In genomic region chr16:21835584-21835931, GRCm38 (mm10) we compare ENCODE assay signal across 21 mouse cellular contexts. TPM values are rescaled to one million over a fixed set of nuclear protein-coding genes. Genes with fewer than 3 reads are reported as not detected.
DNase-seq lines count a peak whose midpoint lies in the region; ATAC-seq and TF ChIP-seq lines count a peak whose summit lies in the region.
"Had no signal": no experiment of that assay in that cellular context is flagged by ENCODE, and none has a peak within 500 bp of the region (broad histone marks: within the 10 kb centered on the region; RNA-seq: fewer than 3 reads in every experiment).

No protein-coding gene starts in this region.

- TF ChIP-seq EP300 in ES-Bruce4 (IDR thresholded peaks at IDR 0.05; ENCODE audit: insufficient read depth, low read depth, low read length) = peak; percentile 72

- H3K27ac ChIP-seq in ES-Bruce4 (ENCODE audit: insufficient read depth, low read length) = no peak overlapping the region
- no peak overlapping the region for H3K27ac ChIP-seq in embryonic facial prominence, embryonic 11.5 days (replicated peaks; ENCODE audit: low read depth, low read length)
- H3K27ac ChIP-seq in thymus, adult 2 months (ENCODE audit: control insufficient read depth, insufficient read depth, low read length) = peak overlapping the region; percentile 98
- H3K27ac ChIP-seq in forebrain, embryonic 14.5 days (ENCODE audit: low read depth, low read length) = no peak overlapping the region
- H3K27ac ChIP-seq in forebrain, embryonic 11.5 days (ENCODE audit: low read depth, low read length) = no peak overlapping the region
- H3K27ac ChIP-seq: embryonic facial prominence, embryonic 15.5 days; forebrain, embryonic 10.5 days; gastrocnemius, adult 2 months; heart, embryonic 13.5 days; hindbrain, embryonic 10.5 days; kidney, postnatal 0 days; left cerebral cortex, adult 2 months; limb, embryonic 12.5 days; liver, embryonic 13.5 days; midbrain, embryonic 12.5 days had no signal

- no peak overlapping the region for H3K4me3 ChIP-seq in ES-Bruce4 (ENCODE audit: low read depth, low read length)
- H3K4me3 ChIP-seq in embryonic facial prominence, embryonic 11.5 days (ENCODE audit: low read depth, low read length) = no peak overlapping the region
- H3K4me3 ChIP-seq in thymus, adult 2 months (ENCODE audit: control insufficient read depth, insufficient read depth, low read length) = no peak overlapping the region
- H3K4me3 ChIP-seq in forebrain, embryonic 14.5 days (ENCODE audit: low read depth, low read length) = no peak overlapping the region
- H3K4me3 ChIP-seq in forebrain, embryonic 11.5 days (ENCODE audit: low read depth, low read length) = no peak overlapping the region
- H3K4me3 ChIP-seq: embryonic facial prominence, embryonic 15.5 days; forebrain, embryonic 10.5 days; gastrocnemius, adult 2 months; heart, embryonic 13.5 days; hindbrain, embryonic 10.5 days; left cerebral cortex, adult 2 months; limb, embryonic 12.5 days; liver, embryonic 13.5 days; midbrain, embryonic 12.5 days had no signal

- H3K4me1 ChIP-seq in ES-Bruce4 (ENCODE audit: control insufficient read depth, insufficient read depth, low read length) = peaks cover 4% of the 10 kb centered on the region
- no peaks in the 10 kb centered on the region for H3K4me1 ChIP-seq in embryonic facial prominence, embryonic 11.5 days (ENCODE audit: control insufficient read depth, insufficient read depth, low read length)
- H3K4me1 ChIP-seq in thymus, adult 2 months (replicated peaks; ENCODE audit: control insufficient read depth, insufficient read depth, low read length) = peaks cover 40% of the 10 kb centered on the region
- no peaks in the 10 kb centered on the region for H3K4me1 ChIP-seq in forebrain, embryonic 14.5 days (ENCODE audit: control insufficient read depth, insufficient read depth, low read length)
- no peaks in the 10 kb centered on the region for H3K4me1 ChIP-seq in forebrain, embryonic 11.5 days (replicated peaks; ENCODE audit: control insufficient read depth, insufficient read depth, low read length)
- H3K4me1 ChIP-seq: embryonic facial prominence, embryonic 15.5 days; heart, embryonic 13.5 days; midbrain, embryonic 12.5 days had no signal

- ATAC-seq in embryonic facial prominence, embryonic 11.5 days (replicated peaks; ENCODE audit: insufficient number of reproducible peaks, low FRiP score, low TSS enrichment, low read depth) = no peak
- no peak for ATAC-seq in forebrain, embryonic 14.5 days
- ATAC-seq in forebrain, embryonic 11.5 days (replicated peaks; ENCODE audit: low FRiP score) = no peak
- ATAC-seq: Patski had no signal

- no peak overlapping the region for H3K4me2 ChIP-seq in embryonic facial prominence, embryonic 11.5 days (ENCODE audit: low read depth, low read length)
- H3K4me2 ChIP-seq in forebrain, embryonic 14.5 days (ENCODE audit: low read length) = no peak overlapping the region
- H3K4me2 ChIP-seq in forebrain, embryonic 11.5 days (ENCODE audit: low read depth, low read length, severe bottlenecking) = no peak overlapping the region
- H3K4me2 ChIP-seq: embryonic facial prominence, embryonic 15.5 days; heart, embryonic 13.5 days; limb, embryonic 12.5 days; liver, embryonic 13.5 days; midbrain, embryonic 12.5 days had no signal

- no peak for TF ChIP-seq POLR2A in ES-Bruce4 (IDR thresholded peaks at IDR 0.05; ENCODE audit: insufficient read depth, low read length)
- TF ChIP-seq POLR2A in thymus, adult 2 months (IDR thresholded peaks at IDR 0.05; ENCODE audit: control insufficient read depth, extremely low read depth, insufficient read depth, low read length, poor library complexity) = no peak

- no peaks in the 10 kb centered on the region for H3K27me3 ChIP-seq in ES-Bruce4 (ENCODE audit: control insufficient read depth, insufficient read depth, low read length, poor library complexity, severe bottlenecking)
- no peaks in the 10 kb centered on the region for H3K27me3 ChIP-seq in embryonic facial prominence, embryonic 11.5 days (ENCODE audit: control insufficient read depth, insufficient read depth, low read length)
- no peaks in the 10 kb centered on the region for H3K27me3 ChIP-seq in thymus, adult 2 months (ENCODE audit: control insufficient read depth, insufficient read depth, low read length)
- H3K27me3 ChIP-seq in forebrain, embryonic 14.5 days (replicated peaks; ENCODE audit: control insufficient read depth, insufficient read depth, low read length) = no peaks in the 10 kb centered on the region
- no peaks in the 10 kb centered on the region for H3K27me3 ChIP-seq in forebrain, embryonic 11.5 days (ENCODE audit: control insufficient read depth, insufficient read depth, low read length)
- H3K27me3 ChIP-seq: embryonic facial prominence, embryonic 15.5 days; heart, embryonic 13.5 days; limb, embryonic 12.5 days; liver, embryonic 13.5 days; midbrain, embryonic 12.5 days; Patski had no signal

- DNase-seq in CD4-positive, CD25-positive, alpha-beta regulatory T cell, adult 2 months (ENCODE audit: low read depth, low spot score) = peak; percentile 61
- peak; percentile 44 for DNase-seq in embryonic facial prominence, embryonic 11.5 days (ENCODE audit: low spot score)
- DNase-seq in thymus, adult 2 months = peak; percentile 50
- no peak for DNase-seq in forebrain, embryonic 14.5 days (ENCODE audit: low spot score)
- no peak for DNase-seq in cerebellum, postnatal 25 days
- DNase-seq in forebrain, embryonic 11.5 days (ENCODE audit: low spot score) = no peak
- DNase-seq: adrenal gland, adult 8-10 months; cerebellum, adult 11 months; gastrocnemius, adult 2 months; liver, embryonic 13.5 days; right cerebral cortex, postnatal 14 days had no signal

- no peaks in the 10 kb centered on the region for H3K9me3 ChIP-seq in ES-Bruce4 (replicated peaks; ENCODE audit: control insufficient read depth, insufficient read depth, low read length, poor library complexity, severe bottlenecking)
- H3K9me3 ChIP-seq in embryonic facial prominence, embryonic 11.5 days (replicated peaks; ENCODE audit: control insufficient read depth, low read length) = no peaks in the 10 kb centered on the region
- H3K9me3 ChIP-seq in forebrain, embryonic 14.5 days (replicated peaks; ENCODE audit: control insufficient read depth, low read length) = no peaks in the 10 kb centered on the region
- no peaks in the 10 kb centered on the region for H3K9me3 ChIP-seq in forebrain, embryonic 11.5 days (ENCODE audit: control insufficient read depth, low read length)
- H3K9me3 ChIP-seq: embryonic facial prominence, embryonic 15.5 days; forebrain, embryonic 10.5 days; heart, embryonic 13.5 days; hindbrain, embryonic 10.5 days; limb, embryonic 12.5 days; liver, embryonic 13.5 days; midbrain, embryonic 12.5 days had no signal

- WGBS in embryonic facial prominence, embryonic 11.5 days = 25% methylated on average over 7 of the region's 7 CpGs
- WGBS in thymus, adult 2 months = 9% methylated on average over 7 of the region's 7 CpGs
- 43% methylated on average over 7 of the region's 7 CpGs for WGBS in forebrain, embryonic 14.5 days
- 51% methylated on average over 7 of the region's 7 CpGs for WGBS in forebrain, embryonic 11.5 days

- TF ChIP-seq CTCF in ES-Bruce4 (IDR thresholded peaks at IDR 0.05; ENCODE audit: low read depth, low read length) = no peak
- TF ChIP-seq CTCF in thymus, adult 2 months (IDR thresholded peaks at IDR 0.05; ENCODE audit: borderline replicate concordance, control insufficient read depth, extremely low read depth, insufficient read depth, low read length, poor library complexity) = no peak

- no peaks in the 10 kb centered on the region for H3K36me3 ChIP-seq in ES-Bruce4 (ENCODE audit: control insufficient read depth, insufficient read depth, low read length, poor library complexity, severe bottlenecking)
- no peaks in the 10 kb centered on the region for H3K36me3 ChIP-seq in embryonic facial prominence, embryonic 11.5 days (replicated peaks; ENCODE audit: control insufficient read depth, insufficient read depth, low read depth, low read length)
- no peaks in the 10 kb centered on the region for H3K36me3 ChIP-seq in thymus, adult 2 months (ENCODE audit: control insufficient read depth, insufficient read depth, low read length)
- H3K36me3 ChIP-seq in forebrain, embryonic 14.5 days (ENCODE audit: control insufficient read depth, insufficient read depth, low read length) = no peaks in the 10 kb centered on the region
- H3K36me3 ChIP-seq in forebrain, embryonic 11.5 days (ENCODE audit: control insufficient read depth, insufficient read depth, low read length) = no peaks in the 10 kb centered on the region
- H3K36me3 ChIP-seq: embryonic facial prominence, embryonic 15.5 days; forebrain, embryonic 10.5 days; heart, embryonic 13.5 days; hindbrain, embryonic 10.5 days; limb, embryonic 12.5 days; liver, embryonic 13.5 days; midbrain, embryonic 12.5 days had no signal

- no peak overlapping the region for H3K9ac ChIP-seq in ES-Bruce4 (ENCODE audit: low read depth, poor library complexity, severe bottlenecking)
- no peak overlapping the region for H3K9ac ChIP-seq in embryonic facial prominence, embryonic 11.5 days (replicated peaks; ENCODE audit: low read length)
- H3K9ac ChIP-seq in forebrain, embryonic 14.5 days (ENCODE audit: low read length) = no peak overlapping the region
- no peak overlapping the region for H3K9ac ChIP-seq in forebrain, embryonic 11.5 days (ENCODE audit: low read length)
- H3K9ac ChIP-seq: embryonic facial prominence, embryonic 15.5 days; heart, embryonic 13.5 days; limb, embryonic 12.5 days; liver, embryonic 13.5 days; midbrain, embryonic 12.5 days had no signal

RNA-seq across cellular contexts. Expression of gene Map3k13, which starts 41.4 kb away (rescaled TPM):
- polyA plus RNA-seq in ES-Bruce4 (2011; ENCODE audit: insufficient read depth, insufficient read length, low read depth, missing spikeins) = 2.1 and 2.3 TPM in 2 replicates
- polyA plus RNA-seq in embryonic facial prominence, embryonic 11.5 days (2014; fragmentation: Nextera tagmentation; extraction: Ambion mirVana) = 1.4 and 2.3 TPM in 2 replicates
- polyA plus RNA-seq in thymus, adult 2 months (2012; rRNA removed) = 2.0 and 2.3 TPM in 2 replicates
- 4.2 and 6.2 TPM in 2 replicates for polyA plus RNA-seq in forebrain, embryonic 14.5 days (2014; fragmentation: Nextera tagmentation; extraction: Ambion mirVana)
- 3.5 TPM in 2 replicates for polyA plus RNA-seq in forebrain, embryonic 11.5 days (2014; fragmentation: Nextera tagmentation; extraction: Ambion mirVana)

RNA-seq across cellular contexts. Expression of gene Ehhadh, which starts 48.0 kb away (rescaled TPM):
- polyA plus RNA-seq in ES-Bruce4 (2011; ENCODE audit: insufficient read depth, insufficient read length, low read depth, missing spikeins) = 3.1 and 3.9 TPM in 2 replicates
- 2.1 and 2.6 TPM in 2 replicates for polyA plus RNA-seq in embryonic facial prominence, embryonic 11.5 days (2014; fragmentation: Nextera tagmentation; extraction: Ambion mirVana)
- polyA plus RNA-seq in thymus, adult 2 months (2012; rRNA removed) = 8.0 and 9.6 TPM in 2 replicates
- polyA plus RNA-seq in forebrain, embryonic 14.5 days (2014; fragmentation: Nextera tagmentation; extraction: Ambion mirVana) = 0.77 and 0.97 TPM in 2 replicates
- 1.5 and 2.1 TPM in 2 replicates for polyA plus RNA-seq in forebrain, embryonic 11.5 days (2014; fragmentation: Nextera tagmentation; extraction: Ambion mirVana)

Comparison
In these comparisons a context has a peak if more than half of its experiments do, and no peak if none do; other contexts are left out.
1. DNase-seq: peak in CD4-positive, CD25-positive, alpha-beta regulatory T cell, adult 2 months (single experiment), embryonic facial prominence, embryonic 11.5 days (single experiment) and thymus, adult 2 months (single experiment); none in forebrain, embryonic 14.5 days (single experiment), cerebellum, postnatal 25 days (0 of 2) and forebrain, embryonic 11.5 days (single experiment).